Mouse (Mus musculus): ENCODE data around the gene Rogdi. TPM values are rescaled to one million over a fixed set of nuclear protein-coding genes. Genes with fewer than 3 reads are reported as not detected.

The Rogdi gene
- total RNA-seq (2021): 100 to 1,000 TPM; 202 to 212 TPM
- long read RNA-seq, experiment 1, transcript Rogdi-207 (11 exons, 1,355 nt): major isoform, 157 of 216 reads
- long read RNA-seq, experiment 1, partial matches to known transcripts: 10 of 216 reads
- long read RNA-seq, experiment 1, other reads (novel, unspliced or antisense): 49 of 216 reads
- long read RNA-seq, experiment 2, transcript Rogdi-207 (11 exons, 1,355 nt): major isoform, 100 of 164 reads
- long read RNA-seq, experiment 2, partial matches to known transcripts: 10 of 164 reads
- long read RNA-seq, experiment 2, other reads (novel, unspliced or antisense): 54 of 164 reads

DNA sequence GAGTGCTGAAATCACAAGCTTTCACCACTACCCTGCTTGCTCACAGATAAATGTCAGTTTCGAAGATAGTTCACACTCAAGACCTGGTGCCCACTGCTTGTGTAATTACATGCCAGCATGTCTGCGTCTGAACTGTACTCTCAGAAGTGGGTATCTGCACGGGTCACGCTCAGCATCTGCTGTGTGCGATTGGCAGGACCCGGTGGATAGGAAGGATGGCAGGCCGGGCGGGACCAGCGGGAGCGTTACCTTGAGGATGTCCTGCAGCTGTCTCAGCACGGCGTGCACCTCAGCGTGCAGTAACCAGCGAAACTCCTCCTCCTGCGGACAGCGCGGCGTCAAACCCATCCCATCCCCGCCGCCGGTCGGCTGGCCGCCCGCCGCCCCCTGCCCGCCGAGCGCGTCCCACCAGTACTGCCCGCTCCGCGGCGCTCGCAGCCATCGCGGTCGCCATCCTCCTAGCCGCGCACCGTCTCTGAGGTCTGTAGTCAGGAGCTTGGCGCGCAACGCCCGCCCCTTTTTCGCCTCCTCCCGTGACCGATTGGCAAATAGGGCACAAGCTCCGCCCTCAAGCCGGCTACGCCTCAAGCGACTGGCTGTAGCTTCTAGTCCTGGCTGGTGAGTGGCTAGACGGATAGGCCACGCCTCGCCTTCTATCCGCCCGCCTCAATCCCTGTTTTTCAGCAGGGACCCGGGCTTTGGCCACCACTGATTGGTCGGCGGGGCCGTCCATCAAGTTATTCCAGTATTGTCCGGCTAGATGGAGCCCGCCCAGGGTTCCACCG lies at the start of gene Rogdi:
Gene Rogdi (minus strand): TSS at position 500 of the 785 bp plus-strand sequence.
- intact Hi-C loops (cut with DNase I): loop anchor here (5.0 kb wide), 2 partner anchors 36 to 51 kb away; partner anchors contain the start of gene Anks3
- peak; percentile 99 to 100 for DNase-seq (ENCODE audit: low spot score in 2 of 2)

DNA sequence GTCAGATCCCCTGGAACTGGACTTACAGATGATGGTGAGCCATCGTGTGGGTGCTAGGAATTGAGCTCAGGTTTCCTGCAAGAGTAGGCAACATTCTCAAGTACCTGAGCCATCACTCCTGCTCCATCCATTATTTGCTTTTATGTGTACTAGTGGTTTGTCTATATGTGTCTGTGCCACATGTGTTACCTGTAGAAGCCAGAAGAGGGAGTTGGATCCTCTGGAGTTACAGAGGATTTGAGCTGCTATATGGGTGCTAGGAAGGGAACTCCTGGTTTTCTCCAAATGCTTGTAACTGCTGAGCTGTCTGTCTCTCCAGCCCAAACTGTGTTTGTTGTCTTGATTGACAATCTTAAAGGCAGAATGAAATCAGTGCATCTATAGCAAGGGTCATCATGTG lies 44.8 kb upstream of the Rogdi start:
- DNase-seq (ENCODE audit: low spot score in 2 of 2): peak; percentile 8 to 41
- intact Hi-C loops (cut with DNase I): no loop called here

DNA sequence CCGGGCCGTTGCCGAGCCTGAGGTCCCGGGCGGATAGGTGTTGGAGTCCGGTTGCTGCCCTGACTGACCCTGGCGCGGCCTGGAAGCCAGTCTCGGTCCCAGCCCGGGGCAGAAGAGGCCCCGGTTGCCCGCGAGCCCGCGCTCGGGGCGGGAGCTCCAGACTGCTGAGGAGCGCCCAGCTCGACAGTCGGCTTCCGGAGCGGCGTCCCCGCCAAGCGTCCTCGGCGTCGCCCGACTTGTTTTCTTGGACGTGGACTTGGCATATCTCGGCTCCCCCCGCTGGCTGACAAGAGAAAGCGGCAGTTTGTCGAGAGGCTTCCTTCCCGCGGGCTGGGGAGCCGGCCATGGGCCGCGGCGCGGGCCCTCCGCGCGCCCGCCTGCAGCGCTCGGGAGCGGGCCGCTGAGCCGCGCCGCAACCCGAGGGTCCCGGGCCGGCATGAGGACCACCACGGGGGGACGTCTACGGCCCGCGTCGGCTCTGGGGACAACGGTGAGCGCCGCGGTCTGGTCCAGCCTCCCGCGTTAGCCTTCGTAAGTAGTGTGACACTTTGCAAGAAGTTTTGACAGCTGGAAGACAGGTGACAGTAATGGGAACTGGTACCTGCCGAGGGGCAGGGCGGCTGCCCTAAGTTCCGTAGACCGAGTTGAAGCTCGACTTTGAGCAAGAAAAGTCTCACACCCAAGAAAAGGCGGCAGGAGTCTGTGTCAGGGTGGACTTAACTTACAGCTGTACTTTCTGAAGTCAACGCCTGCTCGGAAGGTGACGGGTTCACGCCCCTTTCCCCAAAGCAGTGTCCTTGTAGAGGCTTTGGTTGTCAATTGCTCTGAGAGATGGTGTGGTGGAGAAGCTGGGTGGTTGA lies 37.1 kb upstream of the Rogdi start:
- peak; percentile 77 to 79 for DNase-seq (ENCODE audit: low spot score in 2 of 2)
- intact Hi-C loops (cut with DNase I): loop anchor here (5.0 kb wide), 1 partner anchor 97 kb away; the partner anchor contains the start of gene Sec14l5

DNA sequence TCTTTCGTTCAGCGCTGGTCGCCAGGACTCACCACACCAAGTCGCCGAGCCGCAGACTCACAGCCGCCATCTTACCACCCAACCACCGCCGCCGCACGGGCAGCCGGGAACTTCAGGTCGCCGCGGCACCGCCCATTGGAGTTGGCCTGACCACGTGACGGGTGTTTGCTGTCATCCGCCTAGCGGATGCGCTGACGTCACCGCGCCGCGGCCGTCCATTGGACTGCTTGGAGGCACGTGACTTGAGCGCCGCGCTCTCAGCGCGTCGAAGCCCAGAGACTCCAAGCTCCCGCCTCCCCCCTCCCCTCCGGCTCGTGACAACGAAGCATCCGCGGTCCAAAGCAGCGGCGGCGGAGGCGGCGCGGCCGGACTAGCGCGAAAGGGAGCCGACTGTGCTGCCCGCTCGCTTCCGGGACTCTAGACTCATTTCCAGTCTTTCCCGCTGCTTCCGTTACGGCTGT lies 36.5 kb upstream of the Rogdi start, which contains the start of the genes Glyr1 and Ubn1:
Gene Glyr1 (minus strand): TSS at position 90 of the 461 bp plus-strand sequence.
Gene Ubn1 (plus strand): TSS at position 284 of the 461 bp plus-strand sequence.
- DNase-seq (ENCODE audit: low spot score in 2 of 2): peak; percentile 100
- intact Hi-C loops (cut with DNase I): loop anchor here (5.0 to 10.0 kb wide), 2 partner anchors 97 to 355 kb away; partner anchors contain the start of gene Sec14l5

DNA sequence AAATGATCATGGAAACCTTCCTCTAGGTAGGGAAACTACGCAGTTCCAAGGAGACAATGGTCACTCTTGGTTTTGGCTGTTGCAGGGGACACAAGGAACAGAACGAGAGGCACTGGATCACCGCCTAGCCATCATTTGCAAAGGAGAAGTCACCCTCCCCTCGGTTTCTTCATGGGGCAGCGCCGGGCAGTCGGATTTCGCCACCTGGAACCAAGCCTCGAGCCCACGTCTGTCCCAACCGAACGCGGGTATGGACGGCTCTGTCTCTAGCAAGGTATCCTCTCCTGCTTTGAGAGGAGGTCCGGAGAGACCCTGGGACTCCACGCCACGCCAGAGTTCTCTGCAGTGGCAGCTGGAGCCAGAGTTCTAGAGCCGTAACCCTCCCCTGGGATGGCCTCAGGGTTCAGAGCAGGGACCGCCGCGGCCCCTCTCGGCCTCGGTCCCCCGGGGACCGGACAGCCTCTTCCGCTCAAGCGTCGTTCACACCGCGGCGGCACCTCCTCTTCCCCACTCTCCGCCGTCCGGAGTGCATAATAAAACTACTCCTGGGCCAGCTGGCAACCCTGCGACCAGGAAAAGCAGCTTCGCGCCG lies 35.9 kb upstream of the Rogdi start:
- intact Hi-C loops (cut with DNase I): loop anchor here (10.0 kb wide), 1 partner anchor 354 kb away; no protein-coding TSS in a partner anchor
- DNase-seq (ENCODE audit: low spot score in 2 of 2): no peak

DNA sequence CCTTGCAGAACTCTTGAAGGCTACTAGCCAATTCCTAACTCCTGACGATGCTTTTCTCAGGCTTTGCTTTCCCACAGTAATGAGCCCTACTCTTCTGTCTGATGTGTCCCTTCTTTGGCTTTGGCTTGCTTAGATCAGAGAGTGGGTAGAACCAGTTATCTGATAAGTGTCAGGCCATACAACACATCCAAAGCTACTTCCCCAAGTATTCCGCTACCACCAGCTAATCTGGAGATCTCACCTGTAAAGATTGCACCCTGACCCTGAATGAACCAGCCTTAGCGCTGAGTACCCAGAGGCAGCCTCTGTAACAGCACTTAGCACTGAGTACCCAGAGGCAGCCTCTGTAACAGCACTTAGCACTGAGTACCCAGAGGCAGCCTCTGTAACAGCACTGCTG lies 32.0 kb upstream of the Rogdi start:
- intact Hi-C loops (cut with DNase I): loop anchor here (10.0 kb wide), 1 partner anchor 351 kb away; no protein-coding TSS in a partner anchor
- no peak for DNase-seq (ENCODE audit: low spot score in 2 of 2)

DNA sequence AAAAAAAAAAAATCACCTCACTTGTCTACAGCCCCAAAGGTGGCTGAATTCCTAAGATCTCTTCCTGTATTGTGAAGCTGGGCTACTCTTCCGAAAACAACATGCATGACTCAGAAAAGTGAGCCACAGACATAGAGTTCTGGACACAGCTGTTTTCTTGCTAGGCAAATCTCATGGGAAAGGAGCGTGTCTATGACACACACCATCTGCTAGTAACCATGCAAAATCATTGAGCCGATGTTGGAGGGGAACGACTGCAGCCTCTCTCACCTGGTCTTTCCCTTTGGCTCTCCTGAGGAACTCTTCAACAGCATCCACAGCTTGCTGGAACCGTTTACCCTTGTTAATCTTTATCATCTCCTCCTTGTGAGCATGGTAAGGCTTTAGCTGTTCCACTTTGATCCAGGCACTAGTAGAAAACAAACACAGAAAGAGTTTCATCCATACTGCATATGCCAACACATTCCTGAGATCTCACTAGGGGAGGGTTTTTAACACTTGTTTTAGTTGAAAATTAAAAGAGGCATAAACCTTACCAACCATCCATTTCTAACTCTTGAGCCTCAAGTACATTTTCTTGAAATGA lies 23.4 kb upstream of the Rogdi start:
- DNase-seq (ENCODE audit: low spot score in 2 of 2): no peak
- intact Hi-C loops (cut with DNase I): no loop called here

DNA sequence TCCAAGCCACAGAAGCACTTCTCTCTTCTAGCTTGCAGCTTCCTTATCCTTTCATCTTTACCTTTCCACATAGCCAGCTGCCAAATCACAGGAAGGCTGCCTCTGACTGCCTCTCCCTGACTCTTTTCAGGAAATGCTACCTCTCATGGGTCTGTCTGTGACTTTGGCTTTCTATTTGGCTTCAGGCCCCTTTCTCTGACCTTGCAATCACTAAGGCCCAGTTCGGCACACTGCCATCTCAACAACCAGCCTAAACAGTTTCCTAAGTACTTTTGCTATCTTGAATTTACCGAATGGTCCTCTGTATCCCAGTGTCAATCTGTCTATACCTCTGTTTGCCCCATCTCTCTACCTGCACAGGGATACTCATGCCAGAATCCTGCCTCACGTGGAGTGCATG lies 22.2 kb upstream of the Rogdi start:
- no peak for DNase-seq (ENCODE audit: low spot score in 2 of 2)
- intact Hi-C loops (cut with DNase I): no loop called here

DNA sequence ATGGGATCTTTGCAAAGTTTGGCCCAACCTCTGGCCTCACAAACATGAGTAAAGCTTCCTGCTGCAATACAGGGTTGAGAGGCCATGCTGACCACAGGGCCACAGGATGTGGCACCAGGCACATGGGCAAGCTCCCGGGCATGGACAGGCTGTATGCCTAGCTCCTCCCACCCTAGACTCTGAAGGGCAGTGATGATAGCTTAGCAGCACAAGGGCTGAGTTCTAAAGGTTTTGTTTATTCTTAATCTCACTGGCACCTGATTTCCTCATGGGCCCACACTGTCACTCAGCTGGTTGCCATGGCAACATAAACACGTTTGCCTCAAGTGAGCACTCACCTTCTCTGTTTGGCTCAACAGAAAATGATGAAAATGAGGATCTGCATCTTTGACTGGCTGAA lies 16.5 kb upstream of the Rogdi start:
- no peak for DNase-seq (ENCODE audit: low spot score in 2 of 2)
- intact Hi-C loops (cut with DNase I): loop anchor here (5.0 kb wide), 1 partner anchor 37 kb away; no protein-coding TSS in a partner anchor

DNA sequence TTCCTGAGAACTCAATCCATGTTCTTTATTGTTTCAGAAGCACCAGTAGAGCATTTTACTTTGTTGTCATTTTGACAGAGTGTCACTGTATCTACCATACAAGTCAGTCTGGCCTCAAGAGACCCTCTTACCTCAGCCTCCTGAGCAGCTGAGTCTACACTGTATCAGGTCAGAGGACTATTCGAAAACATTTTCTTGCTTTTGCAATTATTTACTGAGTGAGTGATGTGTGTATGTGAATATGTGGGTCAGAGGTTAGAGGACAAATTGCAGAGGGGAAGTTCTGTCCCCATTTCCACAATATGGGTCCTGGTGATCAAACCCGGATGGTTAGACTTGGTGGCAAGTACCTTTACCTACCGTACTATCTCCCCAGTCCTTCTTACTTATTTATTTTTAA lies 10.7 kb upstream of the Rogdi start:
- intact Hi-C loops (cut with DNase I): no loop called here
- DNase-seq (ENCODE audit: low spot score in 2 of 2): no peak

DNA sequence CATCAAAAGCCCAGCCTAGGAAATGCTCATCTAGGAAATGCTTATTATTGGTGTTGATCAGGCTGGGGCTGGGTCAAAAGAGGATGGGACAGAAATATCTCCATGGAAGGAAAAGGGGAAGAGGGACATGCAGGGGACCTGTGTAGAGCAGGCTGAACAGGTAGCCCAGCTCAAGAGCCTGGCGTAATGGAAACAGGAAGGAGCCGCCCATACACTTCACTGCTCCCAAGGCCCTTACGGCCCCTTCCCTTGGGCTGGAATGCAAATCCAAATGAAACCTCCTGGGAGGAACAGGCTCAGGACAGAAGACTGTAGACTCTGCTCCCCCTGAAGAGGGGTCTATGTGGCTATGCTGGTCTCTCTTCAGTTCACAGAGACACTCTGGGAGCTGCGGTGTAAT lies 1.2 kb upstream of the Rogdi start:
- DNase-seq (ENCODE audit: low spot score in 2 of 2): no peak
- intact Hi-C loops (cut with DNase I): loop anchor here (5.0 kb wide), 2 partner anchors 37 to 52 kb away; partner anchors contain the start of gene Anks3

DNA sequence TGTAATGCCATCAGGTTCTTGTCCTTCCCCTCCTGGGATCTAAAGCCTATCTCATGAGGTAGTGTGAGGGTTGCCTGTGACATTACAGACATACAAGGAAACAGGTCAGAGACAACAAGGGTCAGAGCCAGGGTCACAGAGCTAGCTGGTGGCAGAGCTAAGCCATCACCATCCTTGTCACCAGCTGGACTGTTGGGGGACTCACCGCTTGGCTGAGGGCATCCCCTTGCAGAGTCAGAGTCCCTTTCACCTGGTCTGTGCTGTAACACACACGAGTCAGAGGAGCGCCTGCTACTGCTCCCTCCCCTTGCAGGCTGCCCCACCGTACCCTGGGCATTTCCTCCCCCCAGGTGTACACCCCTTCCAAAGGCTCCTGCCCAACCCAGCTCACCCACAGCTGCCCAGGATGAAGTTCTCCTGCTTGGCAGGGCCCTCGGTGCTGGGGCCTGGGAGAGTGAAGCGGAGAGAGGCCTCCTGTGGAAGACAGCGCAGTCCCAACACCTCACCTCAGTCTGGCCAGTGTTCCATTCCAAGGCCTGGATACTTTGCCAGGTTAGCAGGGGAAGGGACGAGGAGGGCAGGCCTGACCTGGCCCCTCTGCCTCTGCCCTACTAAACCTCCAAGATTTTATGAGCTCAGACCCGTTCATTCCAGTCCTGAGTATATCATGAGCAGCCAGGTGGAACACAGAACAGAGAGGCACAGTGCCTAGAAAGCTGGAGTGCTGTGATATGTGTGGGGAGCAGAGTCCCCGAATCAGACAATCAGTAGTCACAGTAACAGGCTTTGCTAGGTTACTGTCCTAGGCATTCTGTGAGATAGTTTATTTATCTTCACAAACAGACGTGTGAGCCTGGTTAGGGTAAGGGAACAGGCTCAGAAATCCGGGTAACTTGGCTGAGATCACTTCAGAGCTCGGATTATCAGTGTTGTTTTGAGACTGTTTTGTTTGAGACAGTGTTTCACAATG lies 1.0 kb downstream of the Rogdi start:
- intact Hi-C loops (cut with DNase I): loop anchor here (5.0 kb wide), 2 partner anchors 35 to 50 kb away; partner anchors contain the start of gene Anks3
- DNase-seq (ENCODE audit: low spot score in 2 of 2): peak in 1 of 2 experiments; percentile 52

DNA sequence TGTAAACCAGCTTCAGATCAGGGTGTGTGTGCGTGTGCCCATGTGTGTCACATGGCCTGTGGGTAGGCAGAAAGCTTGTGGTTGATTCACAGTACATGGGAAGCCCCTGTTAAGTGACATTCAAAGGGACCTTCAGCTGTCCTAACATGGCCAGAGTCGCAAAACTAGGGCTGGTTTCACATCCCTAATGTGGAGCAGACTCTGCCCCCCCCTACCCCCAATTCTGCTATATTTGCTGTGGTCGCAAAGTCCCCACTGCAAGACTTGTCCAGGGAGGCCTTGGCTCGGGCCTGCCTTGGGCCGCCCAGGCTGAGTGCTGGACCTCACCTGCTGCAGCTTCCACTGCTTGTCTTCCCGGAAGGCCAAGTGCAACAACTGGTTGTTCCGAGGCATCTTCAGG lies 2.1 kb downstream of the Rogdi start:
- intact Hi-C loops (cut with DNase I): loop anchor here (5.0 kb wide), 2 partner anchors 34 to 49 kb away; partner anchors contain the start of gene Anks3

DNA sequence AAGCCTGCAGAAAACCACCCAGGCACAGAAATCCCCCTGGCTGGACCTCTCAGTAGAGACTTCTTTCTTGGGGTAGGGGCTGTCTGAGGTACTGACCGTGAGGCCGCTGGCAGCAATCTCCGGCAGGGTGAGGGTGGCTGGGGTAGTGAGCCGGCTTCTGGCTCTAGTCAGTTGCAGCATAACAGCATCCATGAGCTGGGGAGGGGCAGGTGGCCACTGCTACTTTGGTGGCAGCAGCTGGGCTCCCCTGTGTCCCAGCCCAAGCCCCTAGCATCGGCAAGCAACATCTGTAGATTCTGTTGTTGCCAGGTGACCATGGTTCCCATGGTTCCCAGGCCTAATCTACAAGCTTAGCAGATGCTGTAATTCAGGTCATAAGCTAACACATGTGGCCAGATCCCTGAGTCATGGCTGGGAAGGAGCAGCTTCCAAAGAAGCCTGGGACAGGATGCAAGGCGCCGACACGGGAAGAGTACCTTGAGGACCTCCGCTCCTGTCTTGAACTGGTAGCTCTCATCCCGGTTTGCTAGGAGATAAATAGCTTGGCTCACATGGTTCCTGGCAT lies 2.9 kb downstream of the Rogdi start:
- peak in 1 of 2 experiments; percentile 20 for DNase-seq (ENCODE audit: low spot score in 2 of 2)
- intact Hi-C loops (cut with DNase I): loop anchor here (5.0 kb wide), 2 partner anchors 33 to 48 kb away; partner anchors contain the start of gene Anks3

More for the DNA sequence above, 2.1 kb downstream of the Rogdi start:
- DNase-seq (ENCODE audit: low spot score in 2 of 2): peak in 1 of 2 experiments; percentile 16

DNA sequence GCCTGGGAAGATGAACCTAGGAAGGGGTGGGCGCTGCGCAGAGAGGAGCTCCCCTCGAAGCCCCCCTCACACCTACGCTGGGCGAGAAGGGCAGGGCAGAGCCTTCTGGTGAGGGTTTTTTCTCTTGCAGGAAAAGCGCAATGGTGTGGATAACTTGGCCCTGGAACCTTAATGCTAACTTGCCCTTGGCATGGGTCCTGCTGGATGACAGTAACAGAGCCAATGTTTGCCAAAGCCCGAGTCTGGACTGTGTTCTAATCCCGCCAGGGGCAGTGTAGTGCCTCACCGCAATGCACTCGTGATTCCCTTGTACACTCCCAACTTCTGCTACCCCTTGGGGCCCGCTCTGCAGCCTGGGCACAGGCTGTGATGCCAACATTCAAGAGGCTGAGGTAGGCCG lies 5.3 kb downstream of the Rogdi start:
- no peak for DNase-seq (ENCODE audit: low spot score in 2 of 2)
- intact Hi-C loops (cut with DNase I): no loop called here

DNA sequence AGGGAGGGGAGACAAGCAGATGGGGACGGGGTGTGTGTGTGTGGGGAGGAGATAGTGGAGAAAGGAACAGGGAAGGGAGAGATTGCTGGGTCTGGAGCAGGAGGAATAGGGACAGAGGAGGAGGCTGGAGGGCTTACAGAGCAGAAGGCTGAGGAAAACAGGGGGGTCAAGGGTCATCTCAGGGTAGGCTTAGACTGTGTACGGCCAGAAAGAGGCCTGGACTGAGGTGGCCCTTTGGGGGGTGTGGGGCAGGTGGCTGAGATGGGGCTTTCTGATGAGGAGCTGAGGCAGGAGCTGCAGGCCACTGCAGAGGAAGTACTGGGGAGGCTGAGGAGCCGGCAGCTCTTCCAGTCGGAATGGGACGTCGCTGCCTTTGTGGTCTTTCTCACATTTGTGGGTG lies 5.9 kb downstream of the Rogdi start:
- intact Hi-C loops (cut with DNase I): no loop called here
- DNase-seq (ENCODE audit: low spot score in 2 of 2): no peak

DNA sequence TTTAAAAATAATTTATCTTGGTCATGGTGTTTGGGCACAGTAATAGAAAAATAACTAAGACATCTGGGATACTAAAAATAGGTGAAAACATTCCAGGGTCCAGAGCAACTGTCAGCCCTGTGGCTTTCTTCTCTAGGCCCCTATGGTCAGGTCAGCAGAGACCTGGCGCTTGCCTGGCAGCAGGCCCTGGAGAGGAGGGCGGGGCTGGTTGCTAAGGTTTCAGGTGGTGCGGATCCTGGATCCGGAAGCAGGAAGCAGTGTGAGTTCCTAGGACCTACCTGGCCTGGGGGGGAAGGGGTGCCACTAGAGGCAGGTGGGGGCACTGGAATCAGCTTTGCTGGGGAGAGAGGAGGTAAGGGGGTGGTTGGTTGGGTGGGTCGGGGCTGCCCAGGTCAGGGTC lies 6.3 kb downstream of the Rogdi start, which contains the start of gene Smim22:
Gene Smim22 (plus strand): TSS at position 222 of the 400 bp plus-strand sequence.
- no peak for DNase-seq (ENCODE audit: low spot score in 2 of 2)
- intact Hi-C loops (cut with DNase I): no loop called here

Measured in left cerebral cortex, postnatal 14 days (tissue).